Mouse (Mus musculus) kidney, embryonic 14.5 days (tissue): ENCODE results near the gene Ptgdr2. TPM values are rescaled to one million over a fixed set of nuclear protein-coding genes. Genes with fewer than 3 reads are reported as not detected.

Experiments
- ATAC-seq: fragments of 200-750 bp; cut with Nextera tagmentation; 2 replicates; pipeline ENCODE4 v1.8.0; 2017; ENCODE audit warnings: moderate number of reproducible peaks, mild to moderate bottlenecking, moderate TSS enrichment, moderate library complexity; ENCODE audit not compliant: low FRiP score, low TSS enrichment
- H3K27ac ChIP-seq: fragments of 300-500 bp; sonication (generic); 2 replicates; pipeline ENCODE4 v1.5.1; 2014; ENCODE audit warnings: low read depth, mild to moderate bottlenecking, low read length, moderate library complexity, mixed read lengths
- H3K27me3 ChIP-seq: fragments of 300-500 bp; sonication (generic); 2 replicates; pipeline ENCODE4 v1.6.1; 2014; ENCODE audit warnings: mild to moderate bottlenecking, low read length; ENCODE audit not compliant: control insufficient read depth, insufficient read depth
- H3K36me3 ChIP-seq: fragments of 300-500 bp; sonication (generic); 2 replicates; pipeline ENCODE4 v1.6.1; 2014; ENCODE audit warnings: low read length, mixed read lengths; ENCODE audit not compliant: control insufficient read depth, insufficient read depth
- H3K4me1 ChIP-seq: fragments of 300-500 bp; sonication (generic); 2 replicates; pipeline ENCODE4 v1.6.1; 2014; ENCODE audit warnings: low read length, mixed read lengths; ENCODE audit not compliant: control insufficient read depth, insufficient read depth
- H3K4me2 ChIP-seq: fragments of 300-500 bp; sonication (generic); replicated peaks from 2 replicates; pipeline ENCODE4 v1.6.1; 2014; ENCODE audit warnings: low read depth, mild to moderate bottlenecking, low read length
- H3K4me3 ChIP-seq: fragments of 300-500 bp; sonication (generic); 2 replicates; pipeline ENCODE4 v1.5.1; 2014; ENCODE audit warnings: mild to moderate bottlenecking, low read length
- H3K9ac ChIP-seq: fragments of 300-500 bp; sonication (generic); 2 replicates; pipeline ENCODE4 v1.6.1; 2014; ENCODE audit warnings: low read depth, mild to moderate bottlenecking, low read length, moderate library complexity
- H3K9me3 ChIP-seq: fragments of 300-500 bp; sonication (generic); 2 replicates; pipeline ENCODE4 v1.6.1; 2016; ENCODE audit warnings: low read length; ENCODE audit not compliant: control insufficient read depth
- WGBS: fragments of 180-500 bp; shearing (Covaris S2); extraction: QIAGEN DNeasy Blood & Tissue Kit; methylation state at CpG from one replicate; pipeline ENCODE4 v1.1.7; 2014; 5-methylcytosine and 5-hydroxymethylcytosine counted together
- polyA plus RNA-seq: library from polyadenylated mRNA; unstranded; fragments of >200 nt; fragmentation: Nextera tagmentation; extraction: Ambion mirVana; gene quantifications from 2 replicates; pipeline ENCODE4 v1.2.1, GENCODE M21; 2014

The Ptgdr2 gene
- polyA plus RNA-seq, 1 experiment from 2014 or later: not detected

GRCm38 (mm10) chr19:10904927-10905727 lies 31.8 kb upstream of the Ptgdr2 start:
- Histone ChIP-seq H3K9ac (no peak overlapping the region), H3K27ac (peak overlapping the region; percentile 84)

GRCm38 (mm10) chr19:10905728-10906000 lies 31.3 kb upstream of the Ptgdr2 start:
- Histone ChIP-seq H3K9ac (no peak overlapping the region), H3K4me1 (peaks cover 9% of the 10 kb centered on the region; the same call in 1 of the 2 replicates), H3K9me3 (no peaks in the 10 kb centered on the region), H3K4me2 (no peak overlapping the region), H3K27me3 (no peaks in the 10 kb centered on the region), H3K4me3 (no peak overlapping the region), H3K27ac (peak overlapping the region; percentile 84), H3K36me3 (peaks cover 70% of the 10 kb centered on the region)
- no peak for ATAC-seq
- WGBS: 48% methylated on average over 5 of the region's 5 CpGs

More at GRCm38 (mm10) chr19:10904927-10905727, 31.8 kb upstream of the Ptgdr2 start:
- ATAC-seq: peak; percentile 88; the same call in 1 of the 2 replicates
- peaks cover 9% of the 10 kb centered on the region; the same call in 1 of the 2 replicates for H3K4me1 ChIP-seq
- no peaks in the 10 kb centered on the region for H3K27me3 ChIP-seq
- H3K36me3 ChIP-seq: peaks cover 75% of the 10 kb centered on the region
- no peak overlapping the region for H3K4me3 ChIP-seq
- no peak overlapping the region for H3K4me2 ChIP-seq
- 35% methylated on average over 7 of the region's 7 CpGs for WGBS
- no peaks in the 10 kb centered on the region for H3K9me3 ChIP-seq

- H3K9me3 ChIP-seq: no peaks in the 10 kb centered on the region
- peaks cover 48% of the 10 kb centered on the region for H3K36me3 ChIP-seq
- H3K27me3 ChIP-seq: no peaks in the 10 kb centered on the region
- no peak overlapping the region for H3K9ac ChIP-seq
- no peak overlapping the region for H3K4me2 ChIP-seq
- no peak for ATAC-seq
- H3K27ac ChIP-seq: no peak overlapping the region
- peaks cover 9% of the 10 kb centered on the region; the same call in 1 of the 2 replicates for H3K4me1 ChIP-seq
- no peak overlapping the region for H3K4me3 ChIP-seq
- WGBS: 57% methylated on average over 3 of the region's 3 CpGs
These were observed 29.1 kb upstream of the Ptgdr2 start for GRCm38 (mm10) chr19:10907891-10908290.

DNA sequence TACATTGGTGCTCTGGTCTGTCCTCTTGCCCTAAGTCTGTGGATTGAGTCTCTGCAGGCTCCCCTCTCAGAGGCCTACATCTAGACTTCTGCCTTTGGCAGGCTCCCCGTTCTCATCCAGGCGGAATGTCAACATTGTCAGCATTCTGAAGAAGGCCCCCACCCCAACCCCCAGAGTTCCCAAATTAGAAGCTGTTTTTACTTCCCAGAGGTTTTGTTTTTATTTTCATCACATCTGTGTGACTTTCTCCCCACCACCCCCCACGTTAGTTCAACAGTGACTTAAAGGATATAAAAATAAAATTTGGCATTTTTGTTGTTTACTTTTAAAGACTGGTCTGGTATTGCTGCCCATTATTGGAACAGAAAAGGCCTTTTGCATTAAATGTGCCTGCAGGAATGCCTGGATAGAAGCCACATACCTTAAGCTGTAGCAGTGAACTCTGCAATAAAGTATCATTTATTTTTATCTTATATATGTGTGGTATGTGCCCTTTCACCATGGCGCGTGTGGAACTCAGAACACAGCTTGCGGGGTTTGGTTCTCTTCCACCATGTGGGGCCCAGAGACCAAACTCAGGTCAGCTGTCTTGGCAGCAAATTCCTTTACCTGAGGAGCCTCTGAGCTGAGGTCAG lies 27.8 kb upstream of the Ptgdr2 start:
- H3K27ac ChIP-seq: peak overlapping the region; percentile 67
- H3K36me3 ChIP-seq: peaks cover 35% of the 10 kb centered on the region
- no peaks in the 10 kb centered on the region for H3K9me3 ChIP-seq
- no peak overlapping the region for H3K9ac ChIP-seq
- no peaks in the 10 kb centered on the region for H3K27me3 ChIP-seq
- 63% methylated on average over 6 of the region's 6 CpGs for WGBS
- no peak overlapping the region for H3K4me2 ChIP-seq
- H3K4me3 ChIP-seq: no peak overlapping the region
- H3K4me1 ChIP-seq: peaks cover 11% of the 10 kb centered on the region; the same call in 1 of the 2 replicates
- no peak for ATAC-seq

DNA sequence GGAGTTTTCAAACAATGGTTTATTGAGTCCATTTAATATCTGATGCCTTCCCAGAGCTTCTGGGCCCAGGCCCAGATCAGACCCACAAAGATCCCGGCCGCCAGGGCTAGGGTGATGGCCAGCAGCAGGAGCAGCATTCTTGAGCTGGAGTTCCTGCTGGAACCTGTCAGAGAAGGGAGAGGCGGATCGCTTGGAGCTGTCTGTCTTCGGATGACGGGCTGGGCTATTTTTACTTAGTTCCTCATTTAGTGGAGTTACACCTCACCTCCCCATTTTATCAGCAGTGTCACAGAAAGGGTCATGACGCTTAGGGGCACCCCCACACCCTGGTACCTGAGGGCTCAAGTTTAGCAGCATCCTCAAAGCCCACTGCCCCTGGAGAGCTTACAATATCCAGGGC lies 22.7 kb upstream of the Ptgdr2 start:
- Histone ChIP-seq H3K27me3 (no peaks in the 10 kb centered on the region), H3K9ac (no peak overlapping the region; the same call in 1 of the 2 replicates), H3K4me2 (no peak overlapping the region), H3K27ac (no peak overlapping the region), H3K9me3 (no peaks in the 10 kb centered on the region), H3K4me3 (no peak overlapping the region), H3K36me3 (no peaks in the 10 kb centered on the region), H3K4me1 (0 out of 2 replicates have a peak, but pooled peaks cover 3% of the 10 kb centered on the region)
- ATAC-seq: no peak
- 69% methylated on average over 7 of the region's 7 CpGs for WGBS

DNA sequence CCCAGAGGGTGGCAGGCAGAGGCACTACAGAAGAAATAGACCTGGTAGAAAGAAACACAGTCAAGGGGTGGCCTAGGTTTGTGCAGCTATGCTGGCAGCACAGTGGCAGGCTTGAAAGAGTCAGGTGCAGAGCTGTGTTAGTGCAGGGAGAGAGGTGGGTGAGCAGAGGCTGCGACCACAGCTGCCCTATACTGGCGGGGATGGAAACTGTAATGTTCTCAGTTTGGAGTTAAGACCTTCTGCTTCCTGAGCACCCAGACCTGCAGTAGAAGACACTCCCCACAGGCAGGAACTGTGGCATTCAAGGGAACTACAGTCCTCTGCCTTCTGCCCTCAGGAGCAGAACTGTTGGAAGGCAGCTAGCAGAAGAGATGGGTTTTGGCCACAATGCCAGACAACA lies 22.1 kb upstream of the Ptgdr2 start:
- WGBS: 67% methylated on average over 2 of the region's 2 CpGs
- H3K4me3 ChIP-seq: no peak overlapping the region

GRCm38 (mm10) chr19:10916506-10916905 lies 20.5 kb upstream of the Ptgdr2 start:
- no peak overlapping the region for H3K4me2 ChIP-seq
- no peaks in the 10 kb centered on the region for H3K9me3 ChIP-seq
- no peak overlapping the region for H3K4me3 ChIP-seq
- no peaks in the 10 kb centered on the region for H3K36me3 ChIP-seq
- 0 out of 2 replicates have a peak, but pooled peaks cover 3% of the 10 kb centered on the region for H3K4me1 ChIP-seq
- H3K27me3 ChIP-seq: no peaks in the 10 kb centered on the region
- H3K27ac ChIP-seq: no peak overlapping the region
- H3K9ac ChIP-seq: no peak overlapping the region
- 61% methylated on average over 5 of the region's 5 CpGs for WGBS
- ATAC-seq: no peak

More for the DNA sequence above, 22.1 kb upstream of the Ptgdr2 start:
- H3K27me3 ChIP-seq: no peaks in the 10 kb centered on the region
- H3K4me1 ChIP-seq: 0 out of 2 replicates have a peak, but pooled peaks cover 3% of the 10 kb centered on the region
- no peaks in the 10 kb centered on the region for H3K9me3 ChIP-seq
- H3K9ac ChIP-seq: no peak overlapping the region; the same call in 1 of the 2 replicates
- no peak overlapping the region for H3K27ac ChIP-seq
- no peaks in the 10 kb centered on the region for H3K36me3 ChIP-seq
- ATAC-seq: no peak
- no peak overlapping the region for H3K4me2 ChIP-seq

- no peak overlapping the region for H3K27ac ChIP-seq
- no peaks in the 10 kb centered on the region for H3K9me3 ChIP-seq
- H3K4me3 ChIP-seq: no peak overlapping the region
- H3K36me3 ChIP-seq: no peaks in the 10 kb centered on the region
- no peak for ATAC-seq
- WGBS: 91% methylated on average over 10 of the region's 10 CpGs
- H3K9ac ChIP-seq: no peak overlapping the region
- no peak overlapping the region for H3K4me2 ChIP-seq
- 0 out of 2 replicates have a peak, but pooled peaks cover 3% of the 10 kb centered on the region for H3K4me1 ChIP-seq
- H3K27me3 ChIP-seq: no peaks in the 10 kb centered on the region
These were observed 18.5 kb upstream of the Ptgdr2 start for GRCm38 (mm10) chr19:10918321-10918991.
